Mouse (Mus musculus) heart, embryonic 12.5 days (tissue): Measurements from ENCODE around the gene Bsx. TPM values are rescaled to one million over a fixed set of nuclear protein-coding genes. Genes with fewer than 3 reads are reported as not detected.

Experiments used
- ATAC-seq: fragments of 200-750 bp; cut with Nextera tagmentation; 2 replicates; pipeline ENCODE4 v1.8.0; 2017; ENCODE audit warnings: moderate TSS enrichment, moderate library complexity; ENCODE audit not compliant: insufficient number of reproducible peaks, low FRiP score
- H3K27ac ChIP-seq: fragments of 300-500 bp; sonication (generic); 2 replicates; pipeline ENCODE4 v1.5.1; 2016; ENCODE audit warnings: mild to moderate bottlenecking, moderate library complexity; ENCODE audit not compliant: poor library complexity, severe bottlenecking
- H3K27me3 ChIP-seq: fragments of 300-500 bp; sonication (generic); replicated peaks from 2 replicates; pipeline ENCODE4 v1.6.1; 2016; ENCODE audit warnings: mild to moderate bottlenecking, moderate library complexity
- H3K36me3 ChIP-seq: fragments of 300-500 bp; sonication (generic); 2 replicates; pipeline ENCODE4 v1.6.1; 2016; ENCODE audit warnings: mild to moderate bottlenecking, moderate library complexity
- H3K4me1 ChIP-seq: fragments of 300-500 bp; sonication (generic); replicated peaks from 2 replicates; pipeline ENCODE4 v1.6.1; 2016; ENCODE audit warnings: mild to moderate bottlenecking
- H3K4me2 ChIP-seq: fragments of 300-500 bp; sonication (generic); 2 replicates; pipeline ENCODE4 v1.6.1; 2016; ENCODE audit warnings: mild to moderate bottlenecking, moderate library complexity
- H3K4me3 ChIP-seq: fragments of 300-500 bp; sonication (generic); 2 replicates; pipeline ENCODE4 v1.5.1; 2016; ENCODE audit warnings: mild to moderate bottlenecking
- H3K9ac ChIP-seq: fragments of 300-500 bp; sonication (generic); 2 replicates; pipeline ENCODE4 v1.6.1; 2016; ENCODE audit warnings: mild to moderate bottlenecking, moderate library complexity
- H3K9me3 ChIP-seq: fragments of 300-500 bp; sonication (generic); replicated peaks from 2 replicates; pipeline ENCODE4 v1.6.1; 2016; ENCODE audit warnings: mild to moderate bottlenecking, moderate library complexity
- WGBS: fragments of 180-500 bp; shearing (Covaris S2); methylation state at CpG from one replicate; pipeline ENCODE4 v1.1.7; 2016; 5-methylcytosine and 5-hydroxymethylcytosine counted together
- polyA plus RNA-seq: library from polyadenylated mRNA; unstranded; fragments of >200 nt; fragmentation: Nextera tagmentation; extraction: Ambion mirVana; gene quantifications from 2 replicates; pipeline ENCODE4 v1.2.1, GENCODE M21; 2016

Bsx gene
- polyA plus RNA-seq, 1 experiment from 2014 or later, result not detected

- Histone ChIP-seq H3K9me3 (no peaks in the 10 kb centered on the region), H3K4me3 (peak overlapping the region; percentile 33), H3K27ac (no peak overlapping the region), H3K36me3 (no peaks in the 10 kb centered on the region), H3K9ac (no peak overlapping the region), H3K4me1 (peaks cover 10% of the 10 kb centered on the region; the same call in 1 of the 2 replicates), H3K27me3 (peaks cover 76% of the 10 kb centered on the region), H3K4me2 (peak overlapping the region; percentile 62)
- ATAC-seq, result no peak
- WGBS, result 2% methylated on average over 34 of the region's 34 CpGs
These were observed 2.4 kb upstream of the Bsx start for GRCm38 (mm10) chr9:40871369-40872155.

- Histone ChIP-seq H3K27ac (no peak overlapping the region), H3K4me3 (peak overlapping the region; percentile 33), H3K9ac (no peak overlapping the region), H3K36me3 (no peaks in the 10 kb centered on the region), H3K9me3 (no peaks in the 10 kb centered on the region), H3K4me1 (peaks cover 10% of the 10 kb centered on the region; the same call in 1 of the 2 replicates), H3K4me2 (peak overlapping the region; percentile 62), H3K27me3 (peaks cover 82% of the 10 kb centered on the region)
- ATAC-seq, result no peak
- 9% methylated on average over 8 of the region's 8 CpGs for WGBS
These were observed 1.8 kb upstream of the Bsx start for GRCm38 (mm10) chr9:40872156-40872478.

- Histone ChIP-seq H3K9ac (no peak overlapping the region), H3K4me3 (no peak overlapping the region), H3K27ac (no peak overlapping the region), H3K4me1 (peaks cover 22% of the 10 kb centered on the region; the same call in 1 of the 2 replicates), H3K4me2 (no peak overlapping the region), H3K36me3 (no peaks in the 10 kb centered on the region), H3K9me3 (no peaks in the 10 kb centered on the region), H3K27me3 (peaks cover 95% of the 10 kb centered on the region)
- 7% methylated on average over 4 of the region's 4 CpGs for WGBS
- ATAC-seq, result no peak
These were observed 1.0 kb downstream of the Bsx start for GRCm38 (mm10) chr9:40874961-40875360.

- H3K9me3 ChIP-seq, result no peaks in the 10 kb centered on the region
- H3K4me2 ChIP-seq, result no peak overlapping the region
- H3K9ac ChIP-seq, result no peak overlapping the region
- WGBS, result 3% methylated on average over 17 of the region's 17 CpGs
- H3K27me3 ChIP-seq, result peaks cover 95% of the 10 kb centered on the region
- ATAC-seq, result no peak
- H3K4me3 ChIP-seq, result no peak overlapping the region
- H3K27ac ChIP-seq, result no peak overlapping the region
- H3K4me1 ChIP-seq, result peaks cover 22% of the 10 kb centered on the region; the same call in 1 of the 2 replicates
- H3K36me3 ChIP-seq, result no peaks in the 10 kb centered on the region
These were observed 1.5 kb downstream of the Bsx start for GRCm38 (mm10) chr9:40875431-40875830.

- no peaks in the 10 kb centered on the region for H3K9me3 ChIP-seq
These were observed 2.2 kb downstream of the Bsx start for GRCm38 (mm10) chr9:40876164-40876563.

GRCm38 (mm10) chr9:40876693-40877092 is 2.8 kb downstream of the Bsx start:
- Histone ChIP-seq H3K4me2 (no peak overlapping the region), H3K27me3 (peaks cover 98% of the 10 kb centered on the region), H3K27ac (no peak overlapping the region), H3K9ac (no peak overlapping the region), H3K9me3 (no peaks in the 10 kb centered on the region), H3K4me1 (peaks cover 19% of the 10 kb centered on the region; the same call in 1 of the 2 replicates), H3K4me3 (no peak overlapping the region), H3K36me3 (no peaks in the 10 kb centered on the region)
- 5% methylated on average over 5 of the region's 5 CpGs for WGBS
- ATAC-seq, result no peak

More at GRCm38 (mm10) chr9:40876164-40876563, 2.2 kb downstream of the Bsx start:
- ATAC-seq, result no peak
- Histone ChIP-seq H3K36me3 (no peaks in the 10 kb centered on the region), H3K9ac (no peak overlapping the region), H3K4me1 (peaks cover 22% of the 10 kb centered on the region; the same call in 1 of the 2 replicates), H3K4me2 (no peak overlapping the region), H3K27me3 (peaks cover 98% of the 10 kb centered on the region), H3K4me3 (no peak overlapping the region), H3K27ac (no peak overlapping the region)
- WGBS, result 1% methylated on average over 29 of the region's 29 CpGs

GRCm38 (mm10) chr9:40877146-40877880 is 3.4 kb downstream of the Bsx start:
- H3K9ac ChIP-seq, result no peak overlapping the region
- no peak for ATAC-seq
- no peak overlapping the region for H3K27ac ChIP-seq
- WGBS, result 2% methylated on average over 42 of the region's 42 CpGs
- peak overlapping the region; percentile 36 for H3K4me3 ChIP-seq
- peaks cover 17% of the 10 kb centered on the region; the same call in 1 of the 2 replicates for H3K4me1 ChIP-seq
- no peaks in the 10 kb centered on the region for H3K9me3 ChIP-seq
- H3K4me2 ChIP-seq, result peak overlapping the region; percentile 59
- H3K36me3 ChIP-seq, result no peaks in the 10 kb centered on the region
- H3K27me3 ChIP-seq, result peaks cover 92% of the 10 kb centered on the region

- no peak overlapping the region for H3K27ac ChIP-seq
- no peaks in the 10 kb centered on the region for H3K36me3 ChIP-seq
- H3K27me3 ChIP-seq, result peaks cover 90% of the 10 kb centered on the region
- no peak for ATAC-seq
- H3K9me3 ChIP-seq, result no peaks in the 10 kb centered on the region
- peak overlapping the region; percentile 36 for H3K4me3 ChIP-seq
- peak overlapping the region; percentile 59 for H3K4me2 ChIP-seq
- H3K4me1 ChIP-seq, result peaks cover 17% of the 10 kb centered on the region; the same call in 1 of the 2 replicates
- WGBS, result 0% methylated on average over 29 of the region's 29 CpGs
- H3K9ac ChIP-seq, result no peak overlapping the region
These were observed 3.9 kb downstream of the Bsx start for GRCm38 (mm10) chr9:40877881-40878235.

GRCm38 (mm10) chr9:40878291-40878945 is 4.5 kb downstream of the Bsx start:
- ATAC-seq, result no peak
- Histone ChIP-seq H3K9me3 (no peaks in the 10 kb centered on the region), H3K27me3 (peaks cover 91% of the 10 kb centered on the region), H3K9ac (no peak overlapping the region), H3K36me3 (no peaks in the 10 kb centered on the region), H3K4me1 (peaks cover 17% of the 10 kb centered on the region; the same call in 1 of the 2 replicates), H3K27ac (no peak overlapping the region), H3K4me2 (peak overlapping the region; percentile 59), H3K4me3 (peak overlapping the region; percentile 36)
- WGBS, result under 1% methylated on average over 32 of the region's 32 CpGs

- Histone ChIP-seq H3K9me3 (no peaks in the 10 kb centered on the region), H3K9ac (no peak overlapping the region), H3K4me2 (no peak overlapping the region), H3K4me3 (no peak overlapping the region), H3K36me3 (no peaks in the 10 kb centered on the region), H3K27ac (no peak overlapping the region), H3K27me3 (peaks cover 88% of the 10 kb centered on the region), H3K4me1 (peaks cover 14% of the 10 kb centered on the region; the same call in 1 of the 2 replicates)
- ATAC-seq, result no peak
- 1% methylated on average over 14 of the region's 14 CpGs for WGBS
These were observed 5.1 kb downstream of the Bsx start for GRCm38 (mm10) chr9:40878998-40879397.

- Histone ChIP-seq H3K4me2 (no peak overlapping the region), H3K4me1 (no peaks in the 10 kb centered on the region), H3K9me3 (no peaks in the 10 kb centered on the region), H3K9ac (no peak overlapping the region), H3K4me3 (no peak overlapping the region), H3K27ac (no peak overlapping the region), H3K36me3 (no peaks in the 10 kb centered on the region), H3K27me3 (peaks cover 70% of the 10 kb centered on the region)
- no peak for ATAC-seq
- 50% methylated on average over 10 of the region's 10 CpGs for WGBS
These were observed 11.7 kb downstream of the Bsx start for GRCm38 (mm10) chr9:40885669-40886068.
